Mouse (Mus musculus) C2C12 (cell line): ENCODE results near the gene Crebl2.

Source experiments
- CEBPB ChIP-seq: IDR thresholded peaks from one replicate; pipeline ENCODE4 v1.6.1; 2011; ENCODE audit warnings: low read depth, mild to moderate bottlenecking, control low read depth, moderate library complexity
- CTCF ChIP-seq: IDR thresholded peaks from one replicate; pipeline ENCODE4 v1.5.1; 2011; ENCODE audit not compliant: control insufficient read depth, insufficient read depth, insufficient read length
- MAX ChIP-seq: IDR thresholded peaks from one replicate; pipeline ENCODE4 v1.6.1; 2011; ENCODE audit warnings: mild to moderate bottlenecking, control low read depth
- MYOG ChIP-seq: IDR thresholded peaks from one replicate; pipeline ENCODE4 v1.6.1; 2011; ENCODE audit not compliant: control insufficient read depth, insufficient read length; ENCODE audit errors: extremely low read depth
- USF1 ChIP-seq: IDR thresholded peaks from one replicate; pipeline ENCODE4 v1.6.1; 2011; ENCODE audit warnings: low read depth, mild to moderate bottlenecking, control low read depth, moderate library complexity

DNA sequence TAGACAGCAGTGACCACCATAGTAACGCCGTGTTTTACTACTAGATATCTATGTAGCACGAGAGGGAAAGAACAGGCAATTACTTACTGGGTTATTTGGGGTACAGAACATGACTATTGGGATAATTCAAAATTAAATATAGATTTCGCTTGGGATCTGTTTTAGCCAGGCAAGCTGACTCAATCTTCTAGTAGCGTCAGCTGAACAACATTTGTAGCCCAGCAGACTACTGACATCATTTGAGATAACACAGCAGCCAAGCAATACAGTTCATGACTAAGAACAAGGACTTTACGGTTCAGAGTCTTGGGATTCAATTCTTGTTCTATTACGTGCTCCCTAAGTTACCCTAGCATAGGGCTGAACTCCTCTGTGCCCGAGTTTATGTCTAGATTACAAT, 56.5 kb downstream of the Crebl2 start:
- TF ChIP-seq CTCF: no peak
- no peak for TF ChIP-seq USF1
- TF ChIP-seq CEBPB: no peak
- no peak for TF ChIP-seq MAX
- TF ChIP-seq MYOG: no peak
